Mouse (Mus musculus) G1E (cell line): ENCODE measurements at regions not wholly inside any gene's neighbourhood (a gene's known extent, or its start where the extent isn't known, plus 50 kb on each side); places are given as distances from the start of the nearest gene placed in this dataset.

ENCODE experiments used
- CTCF ChIP-seq: IDR thresholded peaks from 2 replicates; pipeline ENCODE4 v1.5.1; 2012; ENCODE audit warnings: low read depth, low read length, inconsistent platforms, mixed read lengths
- GATA1 ChIP-seq: IDR thresholded peaks from 2 replicates; pipeline ENCODE4 v1.6.1; 2012; ENCODE audit warnings: borderline replicate concordance, low read length, inconsistent platforms, mixed read lengths
- POLR2AphosphoS5 ChIP-seq: IDR thresholded peaks from 2 replicates; pipeline ENCODE4 v1.6.1; 2012; ENCODE audit warnings: low read depth, low read length, inconsistent platforms; ENCODE audit not compliant: insufficient replicate concordance

DNA sequence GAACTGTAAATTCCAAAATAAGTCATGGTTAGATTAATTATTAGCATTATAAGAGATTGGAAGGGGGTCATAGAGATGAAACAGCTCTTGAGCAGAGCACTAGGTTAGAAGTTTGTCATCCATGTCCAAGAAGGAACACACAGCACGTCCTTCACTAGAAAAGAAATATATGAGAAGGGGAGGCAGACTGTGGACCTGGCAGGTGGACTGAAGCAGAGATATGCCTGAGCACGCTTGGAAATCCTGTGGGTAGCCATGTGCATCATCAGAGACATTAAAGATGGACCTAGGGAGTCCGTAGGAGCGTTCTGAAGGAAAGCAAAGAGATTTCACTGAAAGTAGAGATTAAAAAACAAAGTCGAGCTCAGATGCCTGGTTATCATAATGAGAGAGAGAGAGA lies 343.9 kb upstream of the Rgma start:
- no peak for TF ChIP-seq CTCF
- no peak for TF ChIP-seq GATA1
- TF ChIP-seq POLR2AphosphoS5 = no peak
